Mouse (Mus musculus): ENCODE data around the gene Gm44503.

GRCm38 (mm10) chr9:72944286-72944685, 14.4 kb upstream of the Gm44503 start:
- TF ChIP-seq E2F4 (IDR thresholded peaks at IDR 0.05; ENCODE audit: insufficient read depth), result no peak
- TF ChIP-seq SRF (IDR thresholded peaks at IDR 0.05; ENCODE audit: control insufficient read depth, insufficient read length, low read depth), result no peak
- no peak for TF ChIP-seq MYOG (IDR thresholded peaks at IDR 0.05; ENCODE audit: control insufficient read depth in 1 of 3, insufficient read depth in 1 of 3, insufficient read length in 2 of 3, low read depth in 2 of 3)
- no peak for TF ChIP-seq POLR2A (IDR thresholded peaks at IDR 0.05; ENCODE audit: insufficient read length, low read depth)
- TF ChIP-seq TCF12 (IDR thresholded peaks at IDR 0.05; ENCODE audit: insufficient read depth, poor library complexity, severe bottlenecking), result no peak
- TF ChIP-seq MAX (IDR thresholded peaks at IDR 0.05; ENCODE audit: low read depth), result no peak

Measured in myocyte (in vitro differentiated cells).